Mouse (Mus musculus): Measurements from ENCODE around the gene Liph.
"Not testable (repeated sequence)": the region's sequence is repeated elsewhere in the genome, so short reads cannot be mapped to it uniquely, and the experiment has no call there.

Liph gene

DNA sequence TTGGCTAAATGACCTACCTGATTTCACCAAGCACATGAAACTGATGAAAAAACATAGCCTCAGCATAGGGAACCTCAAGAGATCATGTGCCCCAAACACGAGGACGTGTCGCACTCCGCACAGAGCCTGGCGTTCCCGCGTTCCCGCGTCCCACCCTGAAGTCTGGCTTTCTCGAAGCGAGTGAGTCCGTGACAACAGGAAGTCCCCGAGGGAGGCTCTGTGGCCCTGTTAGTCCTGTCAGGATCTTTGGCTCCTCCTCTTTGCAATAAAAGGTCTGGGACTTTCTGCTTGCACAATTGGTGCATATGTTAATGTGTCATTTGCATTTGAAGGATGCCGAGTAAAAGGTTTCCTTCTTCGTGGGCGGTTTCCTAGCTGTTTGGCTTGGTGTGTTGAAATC is at the start of gene Liph:
Gene Liph, minus strand, starts transcription at position 360 of the 400 bp plus-strand sequence.
- in situ Hi-C loops (cut with MseI, MboI) = no loop called here

DNA sequence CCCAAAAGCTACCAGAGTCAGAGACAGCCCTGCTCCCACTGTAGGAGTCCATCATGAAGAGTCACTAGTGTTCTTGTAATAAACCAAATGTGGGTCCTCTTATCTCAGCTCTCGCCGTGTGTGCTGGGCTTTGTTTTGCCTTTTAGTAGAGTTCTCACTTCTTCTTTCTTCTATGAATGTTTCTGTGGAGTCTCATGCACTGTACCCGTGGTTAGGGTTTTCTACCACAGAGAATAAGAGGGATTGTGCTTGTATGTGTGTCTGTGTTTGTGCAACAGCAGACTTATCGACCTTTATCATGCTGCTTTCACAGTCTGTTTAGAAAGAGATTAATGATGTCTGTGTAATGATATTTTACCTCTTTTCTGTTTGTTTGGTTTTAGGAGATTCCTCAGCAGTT is 48.4 kb upstream of the Liph start:
- in situ Hi-C loops (cut with MseI, MboI) = no loop called here

DNA sequence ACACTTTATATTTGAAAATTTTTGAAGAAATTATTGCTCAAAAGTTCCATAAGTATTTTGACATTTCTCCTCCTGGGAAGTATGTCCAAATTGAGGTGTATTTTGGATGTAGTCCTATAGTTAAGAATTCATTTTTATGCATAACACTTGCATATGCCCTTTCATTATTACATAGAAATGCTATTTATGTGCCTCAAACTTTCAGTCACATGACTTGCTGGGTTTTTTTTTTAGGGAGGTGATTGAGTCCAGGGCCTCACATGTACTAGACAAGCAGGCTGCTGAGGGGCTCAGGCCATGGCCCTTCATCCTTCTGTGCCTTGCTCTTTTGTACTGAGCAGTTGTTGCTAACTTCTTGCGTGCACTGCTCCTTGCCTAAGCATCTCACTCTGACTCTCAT is 44.5 kb upstream of the Liph start:
- in situ Hi-C loops (cut with MseI, MboI) = no loop called here

DNA sequence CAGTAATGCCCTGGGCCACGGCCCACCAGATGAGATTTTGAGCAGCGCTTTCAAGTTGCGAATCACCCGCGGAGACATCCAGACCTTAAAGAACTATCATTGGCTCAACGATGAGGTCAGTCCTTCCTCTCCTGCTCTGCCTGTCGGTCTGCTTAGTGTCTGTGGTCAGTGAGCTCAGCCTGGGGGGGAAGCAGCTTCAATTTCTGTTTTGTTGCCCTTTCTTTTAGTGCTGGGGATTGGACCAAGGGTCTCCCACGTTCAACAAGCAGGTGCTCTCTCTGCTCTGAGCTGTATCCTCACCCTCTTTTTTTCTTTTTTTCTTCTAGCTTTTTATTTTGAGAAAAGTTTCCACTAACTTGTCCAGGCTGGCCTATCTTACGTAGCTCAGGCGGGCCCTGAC is 43.1 kb upstream of the Liph start:
- in situ Hi-C loops (cut with MseI, MboI) = no loop called here

DNA sequence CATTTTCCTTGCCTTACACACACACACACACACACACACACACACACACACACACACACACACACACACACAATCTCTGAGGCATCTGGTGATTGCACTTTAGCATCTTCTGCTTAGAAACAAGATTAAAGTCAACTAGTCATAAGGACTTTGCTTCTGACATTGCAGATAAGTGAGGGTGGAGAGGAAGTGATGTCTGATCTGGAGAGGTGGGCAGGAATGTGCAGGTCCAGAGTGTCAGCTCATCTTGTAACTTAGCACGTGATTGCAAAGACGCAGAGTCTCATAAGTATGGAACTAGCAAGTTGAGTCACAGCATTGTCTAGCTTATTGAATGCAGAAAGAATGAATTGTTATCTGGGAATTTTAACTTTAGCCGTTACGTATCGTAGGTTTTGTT is 32.0 kb upstream of the Liph start:
- in situ Hi-C loops (cut with MseI, MboI) = loop anchor here in 1 of 2 experiments (10.0 kb wide), 1 partner anchor 193 kb away; no protein-coding TSS in a partner anchor

DNA sequence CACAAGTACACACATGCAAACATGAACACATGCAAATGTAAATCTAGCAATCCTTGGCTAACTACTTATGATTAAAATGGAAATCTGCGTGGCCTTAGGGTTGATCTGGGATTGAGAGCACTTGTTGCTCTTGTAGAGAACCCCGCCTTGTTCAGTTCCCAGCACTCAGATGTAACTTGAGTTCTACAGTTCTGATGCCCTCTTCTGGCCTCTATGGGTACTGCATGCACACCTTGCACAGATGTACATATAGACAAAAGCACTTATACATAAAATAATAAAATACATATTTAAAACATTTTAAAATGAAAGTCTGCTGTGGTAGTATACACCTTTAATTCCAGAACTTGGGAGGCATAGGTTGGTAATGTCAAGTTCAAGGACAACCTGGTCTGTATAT is 26.7 kb upstream of the Liph start:
- in situ Hi-C loops (cut with MseI, MboI) = loop anchor here (10.0 to 25.0 kb wide), 2 partner anchors 185 to 187 kb away; no protein-coding TSS in a partner anchor

DNA sequence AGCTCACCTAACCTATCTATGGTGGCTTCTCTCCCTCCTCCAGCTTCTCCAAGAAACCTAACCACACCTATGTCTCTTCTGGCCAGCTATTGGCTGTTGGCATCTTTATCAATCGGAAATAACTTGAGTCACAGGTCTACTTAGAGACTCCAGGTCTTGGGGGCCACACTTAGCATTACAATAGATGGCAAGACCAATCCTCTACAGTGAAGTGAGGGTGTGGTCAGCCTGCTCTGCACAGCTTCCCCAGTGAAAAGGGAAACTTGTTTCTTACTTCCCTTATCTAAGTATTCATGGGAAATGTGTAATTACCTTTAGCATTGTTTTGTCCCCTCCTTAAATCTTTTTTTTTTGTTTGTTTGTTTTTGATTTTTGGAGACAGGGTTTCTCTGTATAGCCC is 20.1 kb upstream of the Liph start:
- in situ Hi-C loops (cut with MseI, MboI) = loop anchor here in 1 of 2 experiments (25.0 kb wide), 1 partner anchor 178 kb away; no protein-coding TSS in a partner anchor

DNA sequence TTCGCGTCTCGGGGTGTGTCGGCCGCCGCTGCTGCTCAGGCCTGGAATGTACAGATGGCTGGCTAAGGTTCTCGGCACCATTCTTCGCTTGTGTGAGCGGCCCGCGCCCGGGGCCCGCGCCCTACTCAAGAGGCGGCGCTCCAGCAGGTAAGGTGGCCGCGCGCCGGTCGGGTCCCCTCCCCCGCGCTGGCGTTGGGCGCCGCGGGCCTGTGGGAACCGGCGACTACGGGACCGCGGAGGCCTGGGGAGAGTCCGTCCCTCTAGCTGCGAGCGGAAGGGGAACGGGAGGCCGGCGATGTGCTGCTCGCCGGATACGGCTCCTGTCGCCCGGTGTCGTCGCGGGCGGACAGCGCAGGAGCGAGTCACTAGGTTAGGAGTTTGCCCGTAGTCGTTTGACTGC is 14.1 kb upstream of the Liph start:
- in situ Hi-C loops (cut with MseI, MboI) = loop anchor here in 1 of 2 experiments (25.0 kb wide), 1 partner anchor 172 kb away; no protein-coding TSS in a partner anchor

DNA sequence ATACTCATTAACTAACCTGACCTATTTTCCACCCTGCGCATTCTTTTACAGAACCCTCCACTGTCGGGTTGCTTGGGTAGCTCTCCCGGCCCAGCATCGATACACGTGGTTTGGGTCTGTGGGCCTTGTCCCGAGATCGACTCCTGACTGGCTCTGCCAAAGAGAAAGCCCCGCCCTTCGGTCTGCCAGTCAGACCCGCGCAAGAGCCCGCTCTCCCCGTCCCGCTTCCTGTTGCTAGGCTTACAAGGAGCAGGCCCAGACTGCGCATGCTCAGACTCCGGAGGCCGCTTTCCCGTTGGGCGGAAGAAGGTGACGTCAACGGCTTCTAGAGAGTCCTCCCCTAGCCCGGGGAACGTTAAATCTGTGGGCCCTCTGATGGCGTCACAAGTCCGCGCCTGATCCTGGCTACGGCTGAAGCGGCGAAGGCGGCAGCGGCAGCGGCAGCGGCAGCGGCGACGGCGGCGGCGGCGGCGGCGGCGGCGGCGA is 13.7 kb upstream of the Liph start, which contains the start of gene Senp2:
Gene Senp2, plus strand, starts transcription at position 386 of the 486 bp plus-strand sequence.
- in situ Hi-C loops (cut with MseI, MboI) = loop anchor here in 1 of 2 experiments (25.0 kb wide), 1 partner anchor 172 kb away; no protein-coding TSS in a partner anchor

DNA sequence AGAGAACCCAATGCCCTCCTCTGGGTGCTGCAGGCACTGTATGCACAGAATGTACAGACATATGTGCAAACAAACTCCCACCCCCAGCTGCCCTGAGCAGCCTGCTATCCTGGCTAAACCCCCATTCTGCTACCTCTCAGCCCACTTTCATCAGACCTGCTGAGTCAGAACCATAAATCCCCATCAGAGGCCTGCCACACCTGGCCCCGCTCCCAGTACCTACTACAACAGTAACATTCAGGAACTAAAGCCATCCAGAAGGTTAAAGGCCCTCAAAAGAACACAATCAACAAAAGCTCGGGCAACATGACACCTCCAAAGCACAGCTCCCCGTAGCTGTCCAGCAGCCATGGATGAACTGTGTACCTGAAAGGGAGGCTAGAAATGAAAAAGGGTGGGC is 6.1 kb upstream of the Liph start:
- in situ Hi-C loops (cut with MseI, MboI) = loop anchor here in 1 of 2 experiments (25.0 kb wide), 1 partner anchor 164 kb away; no protein-coding TSS in a partner anchor

DNA sequence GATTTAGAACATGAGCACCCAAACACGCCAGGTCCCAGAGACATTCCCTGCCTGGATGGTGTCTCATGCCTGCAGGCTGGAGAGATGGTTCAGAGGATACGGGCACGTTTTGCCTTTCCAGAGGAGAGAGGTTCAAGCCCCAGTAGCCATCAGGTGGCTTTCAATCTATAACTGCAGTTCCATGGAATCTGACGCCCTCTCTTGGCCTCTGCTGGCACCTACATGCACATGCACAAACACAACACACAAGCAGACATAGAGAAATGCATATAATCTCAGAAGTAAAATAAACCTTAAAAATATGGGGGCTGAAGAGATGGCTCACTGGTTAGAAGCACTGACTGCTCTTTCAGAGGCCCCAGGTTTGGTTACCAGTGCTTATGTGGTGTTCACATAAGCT is 5.7 kb upstream of the Liph start:
- in situ Hi-C loops (cut with MseI, MboI) = loop anchor here in 1 of 2 experiments (25.0 kb wide), 1 partner anchor 164 kb away; no protein-coding TSS in a partner anchor

DNA sequence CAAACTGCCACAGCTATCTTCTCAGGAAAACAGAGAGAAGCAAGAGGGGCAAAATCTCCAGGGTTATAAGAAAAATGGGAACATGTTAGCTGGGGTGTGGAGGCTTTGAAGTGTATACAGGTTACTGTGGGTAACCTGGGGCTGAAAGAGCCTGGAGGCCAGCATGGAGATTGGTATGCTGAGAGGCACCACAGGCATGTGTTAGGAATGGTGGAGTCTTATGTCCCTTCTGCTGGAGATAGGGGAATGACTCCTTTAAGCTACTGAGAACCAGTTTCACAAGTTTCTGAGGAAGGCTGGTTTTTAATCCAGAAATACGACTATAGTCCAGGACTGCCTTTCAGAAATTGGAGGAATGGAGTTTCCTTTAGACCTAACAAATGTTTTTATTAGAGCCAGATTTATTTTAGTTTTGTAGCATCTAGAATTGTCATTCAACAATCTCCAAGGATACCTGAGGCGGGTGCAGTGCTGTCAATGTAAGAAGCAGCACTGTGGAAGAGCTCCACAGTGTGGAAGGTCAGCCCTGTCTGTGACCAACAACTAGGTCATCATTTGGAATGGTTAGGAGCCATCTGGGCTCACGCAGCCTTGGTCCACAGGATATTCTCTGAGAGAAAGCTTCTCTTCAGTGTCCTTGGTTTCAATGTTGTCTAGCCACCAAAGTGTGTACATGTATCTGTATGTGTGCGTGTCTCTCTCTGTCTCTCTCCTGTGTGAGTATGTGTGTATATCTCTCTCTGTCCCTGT is 4.7 kb upstream of the Liph start:
- in situ Hi-C loops (cut with MseI, MboI) = loop anchor here in 1 of 2 experiments (25.0 kb wide), 1 partner anchor 163 kb away; no protein-coding TSS in a partner anchor

DNA sequence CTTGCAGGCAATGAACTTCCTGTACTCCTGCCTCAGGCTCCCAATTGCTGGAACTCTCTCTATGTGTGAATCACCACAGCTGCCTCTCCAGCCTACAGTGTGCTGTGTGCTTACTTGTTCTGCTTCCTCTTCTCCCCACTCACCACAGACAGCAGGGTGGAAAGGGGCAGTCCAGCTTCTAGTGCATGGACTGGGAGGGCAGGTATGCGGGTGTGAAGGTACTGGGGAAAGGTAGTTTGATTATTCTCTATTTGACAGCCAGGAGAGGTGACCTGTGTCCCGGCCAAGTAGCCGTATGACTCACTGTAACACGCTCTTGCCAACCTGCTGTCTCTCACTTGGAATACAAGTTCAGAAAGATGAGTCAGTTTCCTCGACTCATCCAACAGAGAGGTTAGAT is 2.6 kb upstream of the Liph start:
- in situ Hi-C loops (cut with MseI, MboI) = no loop called here

DNA sequence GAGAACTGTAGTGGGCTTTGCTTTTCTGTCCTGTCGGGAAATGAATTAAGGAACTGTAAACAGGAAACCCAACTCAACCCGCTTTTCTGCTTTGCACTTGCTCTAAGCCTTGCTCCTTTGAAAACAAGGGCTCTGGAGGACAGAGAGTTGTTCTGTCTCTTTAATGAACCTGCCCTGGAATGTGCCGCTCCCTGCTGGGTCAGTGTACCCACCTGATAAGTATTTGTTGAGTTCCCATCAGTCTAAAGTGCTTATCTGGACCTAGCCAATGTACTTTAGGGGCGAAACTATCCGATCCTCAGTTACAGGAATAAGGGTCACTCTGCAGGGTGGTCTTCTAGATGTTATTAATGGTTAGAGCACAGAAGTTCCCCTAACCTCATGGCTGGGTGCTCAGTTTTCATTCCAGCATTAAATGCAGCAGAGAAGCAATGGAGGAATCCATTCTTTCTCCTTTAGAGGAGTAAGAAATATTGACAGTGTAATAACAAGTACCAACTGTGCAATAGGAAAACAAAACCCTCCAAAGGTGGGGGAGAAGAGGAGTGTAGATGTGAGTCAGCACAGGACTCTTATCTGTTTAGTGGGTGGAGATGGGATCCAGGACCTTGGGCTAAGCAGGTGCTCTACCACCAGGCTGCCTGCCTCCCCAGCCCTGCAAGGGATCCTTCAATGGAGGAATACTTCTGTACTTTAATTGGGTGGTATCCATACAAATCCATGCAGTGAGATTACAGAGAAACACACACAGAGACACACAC is 1.6 kb upstream of the Liph start:
- in situ Hi-C loops (cut with MseI, MboI) = no loop called here

DNA sequence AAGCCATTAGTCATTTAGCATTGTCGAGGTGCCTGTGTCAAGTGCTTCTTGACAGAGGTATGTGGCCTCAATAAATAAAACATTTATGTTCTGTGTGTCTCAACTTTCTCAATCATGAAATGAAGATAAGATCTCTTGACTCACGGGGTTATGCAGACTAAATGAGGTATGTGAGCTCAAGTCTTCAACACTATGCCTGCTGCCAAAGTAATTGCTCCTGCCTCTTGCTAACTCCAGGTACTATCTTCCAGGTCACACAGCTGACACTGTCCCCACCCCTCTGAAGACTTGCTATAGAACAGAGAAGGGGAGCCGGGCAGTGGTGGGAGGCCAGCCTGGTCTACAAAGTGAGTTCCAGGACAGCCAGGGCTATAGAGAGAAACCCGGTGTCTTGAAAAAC is 939 bp upstream of the Liph start:
- in situ Hi-C loops (cut with MseI, MboI) = no loop called here

DNA sequence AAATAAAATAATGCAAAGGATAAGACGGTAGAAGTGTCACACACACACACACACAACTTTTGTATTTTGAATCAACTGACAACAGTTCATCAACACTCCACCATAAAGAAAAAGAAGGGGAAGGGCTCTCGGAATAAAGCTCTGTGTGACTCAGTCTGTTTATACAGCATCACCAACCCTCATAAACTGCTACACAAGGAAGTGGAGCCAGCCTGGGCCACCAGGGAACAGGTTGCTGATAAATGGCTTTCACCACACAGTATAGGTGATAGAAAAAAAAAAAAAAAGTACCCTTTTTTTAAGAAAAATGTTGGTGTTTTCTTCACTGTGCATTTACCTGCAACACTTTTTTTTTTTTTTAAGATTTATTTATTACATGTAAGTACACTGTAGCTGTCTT is 3.7 kb downstream of the Liph start:
- in situ Hi-C loops (cut with MseI, MboI) = no loop called here

DNA sequence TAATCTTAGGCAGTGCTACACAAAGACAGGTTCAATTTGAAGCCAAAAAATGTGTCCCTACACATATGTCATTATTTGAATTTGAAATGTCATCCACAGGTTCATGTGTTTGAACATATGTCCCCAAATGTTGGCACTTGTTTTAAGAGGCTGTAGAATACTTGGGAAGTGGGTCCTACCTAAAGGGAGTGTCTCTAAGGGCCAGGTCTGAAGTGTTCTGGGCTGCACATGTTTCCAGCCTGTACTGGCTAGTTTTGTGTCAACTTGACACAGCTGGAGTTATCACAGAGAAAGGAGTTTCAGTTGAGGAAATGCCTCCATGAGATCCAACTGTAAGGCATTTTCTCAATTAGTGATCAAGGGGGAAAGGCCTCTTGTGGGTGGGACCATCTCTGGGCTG is 4.6 kb downstream of the Liph start:
- in situ Hi-C loops (cut with MseI, MboI) = not testable (repeated sequence)

DNA sequence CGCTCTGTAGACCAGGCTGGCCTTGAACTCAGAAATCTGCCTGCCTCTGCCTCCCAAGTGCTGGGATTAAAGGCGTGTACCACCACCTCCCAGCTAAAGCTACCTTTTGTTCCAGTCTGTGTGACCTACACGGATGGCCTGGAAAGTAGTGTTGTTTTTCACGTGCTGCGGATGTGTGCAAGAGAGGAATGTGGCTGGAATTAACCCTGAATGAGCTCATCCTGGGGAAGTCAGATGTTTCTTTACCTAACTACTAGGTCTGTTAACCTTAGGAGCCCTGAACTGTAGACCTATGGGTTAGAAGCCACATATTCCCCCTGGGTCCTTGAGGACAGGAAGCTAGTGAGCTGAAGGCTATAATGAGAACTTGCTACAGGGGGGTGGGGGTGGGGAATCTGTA is 7.5 kb downstream of the Liph start:
- in situ Hi-C loops (cut with MseI, MboI) = no loop called here

DNA sequence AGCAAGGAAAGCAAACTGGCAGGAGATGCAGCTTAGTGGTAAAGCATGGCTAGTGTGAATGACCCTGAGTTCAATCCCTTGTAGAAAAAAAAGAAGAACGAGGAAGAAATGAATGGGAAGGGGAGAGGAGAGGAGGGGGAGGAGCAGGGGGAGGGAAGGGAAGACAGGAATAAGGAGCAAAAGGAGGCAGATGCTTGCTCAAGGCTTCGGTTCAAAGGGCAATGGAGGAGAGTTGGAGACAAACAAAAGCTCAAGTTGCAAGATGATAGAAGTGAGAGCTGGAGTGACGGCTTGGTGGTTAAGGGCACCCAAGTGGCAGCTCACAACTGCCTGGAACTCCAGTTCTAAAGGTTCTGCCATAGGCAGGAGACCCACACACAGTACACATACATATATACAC is 9.3 kb downstream of the Liph start:
- in situ Hi-C loops (cut with MseI, MboI) = no loop called here

DNA sequence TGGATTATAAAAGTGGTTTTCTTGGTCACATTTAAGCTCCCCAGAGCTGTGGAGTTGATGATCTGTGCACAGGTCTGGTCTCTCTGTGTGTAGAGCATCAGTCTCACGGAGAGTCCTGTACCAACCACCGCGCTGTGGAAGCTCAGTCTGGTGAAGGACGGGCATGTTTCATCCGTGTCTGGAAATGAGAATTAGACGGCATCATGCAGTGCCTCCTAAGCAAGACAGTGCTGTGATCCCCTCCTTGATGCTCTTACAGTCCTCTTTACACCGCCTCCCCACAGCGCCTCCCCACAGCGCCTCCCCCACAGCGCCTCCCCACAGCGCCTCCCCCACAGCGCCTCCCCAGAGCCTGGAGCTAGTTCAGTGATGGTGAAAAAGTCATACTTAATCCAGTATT is 11.4 kb downstream of the Liph start:
- in situ Hi-C loops (cut with MseI, MboI) = no loop called here

DNA sequence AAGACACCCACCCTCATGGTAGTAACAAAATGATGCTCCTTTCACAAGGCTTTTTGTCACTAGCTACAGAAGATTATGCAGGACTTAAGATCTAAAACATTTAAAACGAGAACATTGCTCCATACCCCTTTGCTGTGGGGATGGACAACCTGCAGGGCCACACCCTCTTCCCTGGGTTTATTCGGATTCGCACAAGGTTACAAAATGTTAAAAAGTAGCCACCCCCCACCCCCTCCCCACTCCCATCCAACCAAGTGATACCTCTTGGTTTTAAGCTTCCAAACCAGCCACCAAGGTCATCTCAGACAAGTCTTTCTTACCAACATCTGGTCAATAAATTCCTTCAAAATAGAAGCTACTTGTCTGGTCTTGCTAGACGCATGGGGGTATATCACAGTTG is 11.9 kb downstream of the Liph start:
- in situ Hi-C loops (cut with MseI, MboI) = no loop called here

DNA sequence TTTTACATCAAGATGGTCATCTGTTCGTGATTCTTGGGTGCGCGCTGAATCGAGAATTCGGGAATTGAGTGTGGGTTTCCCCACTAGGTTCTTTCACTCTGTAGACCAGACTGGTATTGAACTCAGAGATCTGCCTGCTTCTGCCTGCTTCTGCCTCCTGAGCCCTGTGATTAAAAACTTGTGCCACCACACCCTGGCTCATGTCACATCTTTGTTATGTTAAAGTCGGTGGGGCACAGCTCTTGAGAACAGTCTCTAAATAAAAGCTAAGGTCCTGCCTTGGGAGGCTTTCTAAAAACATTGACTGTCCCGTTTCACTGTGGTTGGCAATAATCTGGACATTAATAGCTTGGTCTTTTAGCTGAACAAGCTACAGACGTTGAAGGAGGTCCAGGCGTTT is 12.3 kb downstream of the Liph start:
- in situ Hi-C loops (cut with MseI, MboI) = no loop called here
